Mouse (Mus musculus) embryonic facial prominence, embryonic 11.5 days (tissue): ENCODE data around the gene Twistnb. TPM values are rescaled to one million over a fixed set of nuclear protein-coding genes. Genes with fewer than 3 reads are reported as not detected.

Experiments
- ATAC-seq: fragments of 200-750 bp; cut with Nextera tagmentation; replicated peaks from 2 replicates; pipeline ENCODE4 v1.8.0; 2017; ENCODE audit warnings: low read depth; ENCODE audit not compliant: insufficient number of reproducible peaks, low FRiP score, low TSS enrichment
- DNase-seq: peaks from one replicate; pipeline ENCODE4 v3.0.0-alpha.2; 2015; ENCODE audit warnings: low spot score
- H3K27ac ChIP-seq: fragments of 300-500 bp; sonication (generic); replicated peaks from 2 replicates; pipeline ENCODE4 v1.5.1; 2014; ENCODE audit warnings: mild to moderate bottlenecking, low read depth, low read length, control low read depth
- H3K27me3 ChIP-seq: fragments of 300-500 bp; sonication (generic); 2 replicates; pipeline ENCODE4 v1.6.1; 2014; ENCODE audit warnings: mild to moderate bottlenecking, low read length, moderate library complexity, mixed read lengths; ENCODE audit not compliant: control insufficient read depth, insufficient read depth
- H3K36me3 ChIP-seq: fragments of 300-500 bp; sonication (generic); replicated peaks from 2 replicates; pipeline ENCODE4 v1.6.1; 2014; ENCODE audit warnings: low read depth, mild to moderate bottlenecking, low read length, moderate library complexity, mixed read lengths; ENCODE audit not compliant: control insufficient read depth, insufficient read depth
- H3K4me1 ChIP-seq: fragments of 300-500 bp; sonication (generic); 2 replicates; pipeline ENCODE4 v1.6.1; 2014; ENCODE audit warnings: low read length, mixed read lengths; ENCODE audit not compliant: control insufficient read depth, insufficient read depth
- H3K4me2 ChIP-seq: fragments of 300-500 bp; sonication (generic); 2 replicates; pipeline ENCODE4 v1.6.1; 2014; ENCODE audit warnings: low read depth, mild to moderate bottlenecking, control low read depth, low read length, moderate library complexity
- H3K4me3 ChIP-seq: fragments of 300-500 bp; sonication (generic); 2 replicates; pipeline ENCODE4 v1.5.1; 2014; ENCODE audit warnings: low read depth, low read length, control low read depth
- H3K9ac ChIP-seq: fragments of 300-500 bp; sonication (generic); replicated peaks from 2 replicates; pipeline ENCODE4 v1.6.1; 2014; ENCODE audit warnings: mild to moderate bottlenecking, control low read depth, low read length
- H3K9me3 ChIP-seq: fragments of 300-500 bp; sonication (generic); replicated peaks from 2 replicates; pipeline ENCODE4 v1.6.1; 2016; ENCODE audit warnings: mild to moderate bottlenecking, low read length, inconsistent platforms, mixed read lengths; ENCODE audit not compliant: control insufficient read depth
- WGBS: fragments of 180-500 bp; shearing (Covaris S2); extraction: QIAGEN DNeasy Blood & Tissue Kit; methylation state at CpG from one replicate; pipeline ENCODE4 v1.1.7; 2014; 5-methylcytosine and 5-hydroxymethylcytosine counted together
- polyA plus RNA-seq: library from polyadenylated mRNA; unstranded; fragments of >200 nt; fragmentation: Nextera tagmentation; extraction: Ambion mirVana; gene quantifications from 2 replicates; pipeline ENCODE4 v1.2.1, GENCODE M21; 2014

Twistnb gene
- 56.9 and 61.9 TPM in 2 replicates for polyA plus RNA-seq

DNA sequence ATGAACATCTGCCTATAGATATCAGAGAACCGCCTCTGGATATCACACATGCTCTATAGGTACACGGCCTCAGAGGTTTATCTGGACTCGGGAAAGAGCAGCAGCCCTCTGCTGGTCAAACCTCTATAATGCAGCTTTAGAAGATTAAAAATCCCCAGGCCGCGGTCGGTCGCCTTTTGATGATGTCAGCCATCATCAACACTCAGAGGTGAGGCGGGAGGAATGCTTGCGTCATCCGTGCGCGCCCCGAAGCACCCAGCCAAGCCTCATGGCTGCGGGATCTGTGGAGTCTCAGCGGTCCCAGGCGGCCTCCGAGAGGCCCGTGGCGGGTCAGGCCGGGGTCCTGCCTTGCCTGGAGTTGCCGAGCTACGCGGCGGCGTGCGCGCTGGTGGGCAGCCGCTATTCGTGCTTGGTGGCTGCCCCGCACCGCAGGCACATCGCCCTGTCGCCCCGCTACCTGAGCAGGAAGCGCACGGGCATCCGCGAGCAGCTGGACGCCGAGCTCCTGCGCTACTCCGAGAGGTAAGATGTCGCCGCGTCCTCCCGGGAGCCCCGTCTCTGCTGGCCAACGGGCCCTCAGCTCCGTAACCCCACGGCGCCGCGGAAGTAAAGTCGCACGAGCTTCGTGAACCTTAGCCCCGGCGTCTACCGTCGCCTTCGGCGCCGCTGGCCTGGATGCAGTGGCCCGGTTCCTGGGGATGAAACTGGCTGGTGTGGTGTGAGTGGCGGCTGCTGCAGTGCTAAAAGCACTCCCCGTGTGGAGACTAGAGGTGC lies at the start of gene Twistnb:
Twistnb (plus strand) TSS at position 249 of the 774 bp plus-strand sequence.
- peak within 1 kb of the TSS; percentile 55 for H3K4me2 ChIP-seq
- no peaks in the 10 kb centered on the region for H3K36me3 ChIP-seq
- peak within 1 kb of the TSS; percentile 43; the same call in 1 of the 2 replicates for H3K27ac ChIP-seq
- peak within 1 kb of the TSS; percentile 91 for H3K4me3 ChIP-seq
- peak; percentile 94 for ATAC-seq
- no peaks in the 10 kb centered on the region for H3K4me1 ChIP-seq
- no peaks in the 10 kb centered on the region for H3K9me3 ChIP-seq
- under 1% methylated on average over 66 of the region's 66 CpGs for WGBS
- peak; percentile 97 for DNase-seq
- no peaks in the 10 kb centered on the region for H3K27me3 ChIP-seq
- H3K9ac ChIP-seq, result peak within 1 kb of the TSS; percentile 79

DNA sequence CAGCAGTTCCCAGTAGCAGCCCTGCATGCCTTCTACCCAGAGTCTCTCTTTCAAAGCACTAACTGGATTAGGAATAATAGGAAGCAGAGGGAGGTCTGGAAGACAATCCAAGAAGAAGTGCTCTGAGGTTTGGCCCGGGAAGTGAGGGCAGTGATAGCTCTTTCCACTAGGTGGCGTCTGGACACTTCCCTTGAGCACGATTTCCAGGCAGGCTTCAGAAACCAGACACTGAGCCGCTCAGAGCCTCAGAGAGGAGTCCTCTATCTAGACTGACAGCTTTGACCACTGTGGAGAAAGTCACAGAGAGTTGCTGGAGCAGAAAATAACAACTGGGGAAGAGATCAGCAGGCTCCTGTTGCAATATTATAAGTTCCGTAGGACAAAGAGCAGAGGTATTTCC lies 40.6 kb upstream of the Twistnb start:
- no peak overlapping the region for H3K9ac ChIP-seq
- H3K4me3 ChIP-seq, result no peak overlapping the region
- no peaks in the 10 kb centered on the region for H3K9me3 ChIP-seq
- no peaks in the 10 kb centered on the region for H3K36me3 ChIP-seq
- peak; percentile 66; the same call in 1 of the 2 replicates for ATAC-seq
- H3K4me2 ChIP-seq, result no peak overlapping the region
- H3K27ac ChIP-seq, result no peak overlapping the region
- no peaks in the 10 kb centered on the region for H3K4me1 ChIP-seq
- peak; percentile 93 for DNase-seq
- WGBS, result 7% methylated on average over 5 of the region's 5 CpGs
- no peaks in the 10 kb centered on the region for H3K27me3 ChIP-seq

GRCm38 (mm10) chr12:33390844-33391560 lies 38.4 kb upstream of the Twistnb start:
- no peaks in the 10 kb centered on the region for H3K4me1 ChIP-seq
- no peak for ATAC-seq
- WGBS, result 67% methylated on average over 2 of the region's 2 CpGs
- H3K4me2 ChIP-seq, result no peak overlapping the region
- no peak overlapping the region for H3K9ac ChIP-seq
- H3K27me3 ChIP-seq, result no peaks in the 10 kb centered on the region
- no peaks in the 10 kb centered on the region for H3K36me3 ChIP-seq
- H3K27ac ChIP-seq, result no peak overlapping the region
- H3K4me3 ChIP-seq, result no peak overlapping the region
- no peaks in the 10 kb centered on the region for H3K9me3 ChIP-seq
- DNase-seq, result no peak

- WGBS, result 7% methylated on average over 24 of the region's 24 CpGs
- H3K4me3 ChIP-seq, result peak within 1 kb of the TSS; percentile 23
- H3K27me3 ChIP-seq, result no peaks in the 10 kb centered on the region
- H3K4me1 ChIP-seq, result no peaks in the 10 kb centered on the region
- H3K9ac ChIP-seq, result peak within 1 kb of the TSS; percentile 46
- peak; percentile 57; the same call in 1 of the 2 replicates for ATAC-seq
- H3K4me2 ChIP-seq, result peak within 1 kb of the TSS; percentile 55
- no peaks in the 10 kb centered on the region for H3K36me3 ChIP-seq
- H3K27ac ChIP-seq, result no peak within 1 kb of the TSS
- peak; percentile 69 for DNase-seq
- H3K9me3 ChIP-seq, result no peaks in the 10 kb centered on the region
These were observed 34.4 kb upstream of the Twistnb start, which contains the start of gene Efcab10 for GRCm38 (mm10) chr12:33394804-33395623. Gene Efcab10, plus strand, starts transcription at chr12:33394854.

DNA sequence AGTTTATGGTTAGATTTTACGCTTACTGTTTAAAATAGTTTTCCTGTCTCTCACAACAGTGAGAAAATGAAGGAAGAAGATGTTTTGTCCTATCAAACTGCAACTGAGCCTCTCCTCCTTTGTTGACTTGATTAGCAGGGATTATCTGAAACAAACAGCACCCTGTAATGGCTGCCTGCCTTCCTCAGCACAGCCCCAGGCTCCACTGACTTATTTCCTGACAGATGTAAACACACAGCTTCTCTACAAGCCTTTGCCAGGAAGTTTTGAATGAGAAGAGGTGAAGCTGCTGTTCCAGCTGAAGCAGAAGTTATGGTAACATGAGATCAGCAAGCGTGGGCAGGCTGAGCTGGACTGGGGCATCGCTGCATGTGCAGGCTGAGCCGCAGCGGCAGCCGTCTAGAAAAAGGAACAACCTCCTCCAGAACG lies 26.2 kb upstream of the Twistnb start:
- no peak overlapping the region for H3K27ac ChIP-seq
- no peak overlapping the region for H3K4me2 ChIP-seq
- H3K27me3 ChIP-seq, result no peaks in the 10 kb centered on the region
- ATAC-seq (no peak; the same call in 1 of the 2 replicates), DNase-seq (peak; percentile 37)
- no peaks in the 10 kb centered on the region for H3K9me3 ChIP-seq
- no peak overlapping the region for H3K9ac ChIP-seq
- H3K4me1 ChIP-seq, result no peaks in the 10 kb centered on the region
- no peak overlapping the region for H3K4me3 ChIP-seq
- no peaks in the 10 kb centered on the region for H3K36me3 ChIP-seq
- WGBS, result 25% methylated on average over 7 of the region's 7 CpGs

DNA sequence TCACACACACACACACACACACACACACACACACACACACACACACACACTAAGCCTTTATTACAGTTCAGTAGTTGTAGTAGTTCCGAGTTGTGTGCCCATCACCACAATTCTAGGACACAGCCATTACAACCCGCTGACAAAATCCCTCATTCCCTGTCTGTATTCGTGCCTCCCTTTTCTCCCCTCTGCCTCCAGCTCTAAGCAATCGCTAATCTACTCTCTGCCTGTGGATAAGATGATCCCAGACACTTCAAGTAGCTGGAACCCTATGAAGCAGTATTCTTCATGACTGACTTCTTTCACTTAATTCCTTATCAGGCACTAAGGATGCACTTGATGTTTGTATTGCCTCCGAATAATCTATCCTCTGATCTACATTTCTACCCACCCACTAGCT lies 24.4 kb upstream of the Twistnb start:
- 60% methylated on average over 5 of the region's 5 CpGs for WGBS
- H3K27me3 ChIP-seq, result no peaks in the 10 kb centered on the region
- H3K9me3 ChIP-seq, result no peaks in the 10 kb centered on the region
- H3K4me2 ChIP-seq, result no peak overlapping the region
- H3K36me3 ChIP-seq, result no peaks in the 10 kb centered on the region
- no peak for DNase-seq
- no peak for ATAC-seq
- H3K27ac ChIP-seq, result no peak overlapping the region
- no peaks in the 10 kb centered on the region for H3K4me1 ChIP-seq
- no peak overlapping the region for H3K4me3 ChIP-seq
- no peak overlapping the region for H3K9ac ChIP-seq

DNA sequence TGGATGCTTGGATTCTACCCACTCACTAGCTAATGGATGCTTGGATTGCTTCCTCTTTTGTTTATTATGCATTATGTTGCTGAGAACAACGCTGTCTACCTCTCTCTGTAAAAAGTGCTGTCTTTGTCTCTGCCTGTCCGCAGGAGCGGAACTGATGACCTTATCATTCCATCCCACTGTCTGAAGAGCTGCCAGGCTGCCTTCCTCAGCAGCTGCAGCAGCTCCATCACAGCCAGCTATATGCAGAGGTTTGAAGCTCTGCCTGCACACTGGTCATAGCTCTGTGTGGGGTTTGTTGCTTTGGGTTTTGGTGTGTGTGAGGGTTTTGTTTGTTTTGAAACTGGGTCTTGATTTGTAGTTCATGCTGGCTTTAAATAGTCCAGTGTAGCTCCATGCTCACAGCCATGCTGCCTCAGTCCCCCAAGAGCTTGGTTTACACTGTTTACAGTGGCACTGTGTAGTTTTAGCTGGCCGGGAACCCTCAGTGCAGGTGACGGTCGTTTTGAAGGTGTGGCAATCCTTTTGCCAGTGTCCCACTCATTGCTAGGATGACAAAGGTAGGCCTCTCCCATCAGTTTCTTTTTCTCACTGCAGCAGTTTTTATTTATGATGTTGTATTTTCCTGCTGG lies 23.9 kb upstream of the Twistnb start:
- no peak for ATAC-seq

More for the DNA sequence above, 23.9 kb upstream of the Twistnb start:
- H3K4me2 ChIP-seq, result no peak overlapping the region
- no peaks in the 10 kb centered on the region for H3K9me3 ChIP-seq
- H3K4me3 ChIP-seq, result no peak overlapping the region
- DNase-seq, result no peak
- no peak overlapping the region for H3K9ac ChIP-seq
- no peaks in the 10 kb centered on the region for H3K36me3 ChIP-seq
- 47% methylated on average over 6 of the region's 6 CpGs for WGBS
- H3K4me1 ChIP-seq, result no peaks in the 10 kb centered on the region
- H3K27me3 ChIP-seq, result no peaks in the 10 kb centered on the region
- no peak overlapping the region for H3K27ac ChIP-seq
